In the genomic region with DNA sequence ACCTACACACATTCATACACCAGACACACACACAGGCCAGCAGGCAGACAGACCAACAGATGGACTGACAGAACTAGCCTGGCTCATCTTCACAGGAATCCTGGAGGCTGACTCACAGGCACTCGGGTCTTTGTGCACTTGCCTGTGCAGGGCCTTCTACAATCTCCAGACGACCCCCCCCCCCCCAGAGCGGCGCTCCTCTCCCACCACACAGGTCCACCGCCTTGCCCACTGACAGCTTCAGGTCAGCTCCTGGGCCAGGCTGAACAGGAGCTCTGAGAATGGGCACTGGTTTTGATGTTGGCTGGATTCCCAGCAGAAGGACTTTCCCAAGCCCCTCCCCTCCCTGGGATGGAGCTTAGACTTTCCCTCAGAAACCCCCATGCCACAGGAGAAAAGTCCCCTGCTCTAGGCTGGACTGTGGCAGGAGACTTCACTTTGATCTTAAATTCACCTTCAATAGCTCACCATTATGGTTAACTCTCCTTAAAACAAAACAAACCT, we compare ENCODE assay signal across 8 mouse cellular contexts. TPM values are rescaled to one million over a fixed set of nuclear protein-coding genes. Genes with fewer than 3 reads are reported as not detected.
DNase-seq lines count a peak whose midpoint lies in the region; ATAC-seq and TF ChIP-seq lines count a peak whose summit lies in the region.
"Had no signal": no experiment of that assay in that cellular context is flagged by ENCODE, and none has a peak within 500 bp of the region (broad histone marks: within the 10 kb centered on the region; RNA-seq: fewer than 3 reads in every experiment).

No protein-coding gene starts in this region.

- peak overlapping the region; percentile 24; the same call in 1 of the 2 replicates for H3K27ac ChIP-seq in kidney, embryonic 14.5 days (ENCODE audit: low read depth, low read length)
- peak overlapping the region; percentile 59 for H3K27ac ChIP-seq in ES-Bruce4 (ENCODE audit: insufficient read depth, low read length)
- H3K27ac ChIP-seq in bone marrow, adult 2 months (ENCODE audit: control insufficient read depth, insufficient read depth, low read depth, low read length, poor library complexity) = peak overlapping the region; percentile 78
- H3K27ac ChIP-seq: midbrain, embryonic 12.5 days had no signal

- peaks cover 22% of the 10 kb centered on the region for H3K36me3 ChIP-seq in kidney, embryonic 14.5 days (ENCODE audit: control insufficient read depth, insufficient read depth, low read length)
- peaks cover 12% of the 10 kb centered on the region for H3K36me3 ChIP-seq in ES-Bruce4 (ENCODE audit: control insufficient read depth, insufficient read depth, low read length, poor library complexity, severe bottlenecking)
- H3K36me3 ChIP-seq: midbrain, embryonic 12.5 days had no signal

- no peaks in the 10 kb centered on the region for H3K27me3 ChIP-seq in kidney, embryonic 14.5 days (ENCODE audit: control insufficient read depth, insufficient read depth, low read length)
- no peaks in the 10 kb centered on the region for H3K27me3 ChIP-seq in ES-Bruce4 (ENCODE audit: control insufficient read depth, insufficient read depth, low read length, poor library complexity, severe bottlenecking)

- DNase-seq in kidney, adult 11 months = no peak
- DNase-seq in layer of hippocampus, adult 9-11 months = peak; percentile 63
- DNase-seq in urinary bladder, postnatal 10 days (ENCODE audit: low spot score) = no peak
- DNase-seq in urinary bladder, postnatal 14 days (ENCODE audit: low spot score) = no peak

- ATAC-seq in kidney, embryonic 14.5 days (ENCODE audit: low FRiP score, low TSS enrichment) = no peak

- peaks cover 51% of the 10 kb centered on the region for H3K4me1 ChIP-seq in kidney, embryonic 14.5 days (ENCODE audit: control insufficient read depth, insufficient read depth, low read length)
- peaks cover 24% of the 10 kb centered on the region for H3K4me1 ChIP-seq in ES-Bruce4 (ENCODE audit: control insufficient read depth, insufficient read depth, low read length)
- peaks cover 14% of the 10 kb centered on the region for H3K4me1 ChIP-seq in bone marrow, adult 2 months (ENCODE audit: control insufficient read depth, insufficient read depth, low read length)

- WGBS in kidney, embryonic 14.5 days = 23% methylated on average over 4 of the region's 5 CpGs
- 7% methylated on average over 5 of the region's 5 CpGs for WGBS in bone marrow, adult 2 months

- no peak for TF ChIP-seq CTCF in ES-Bruce4 (IDR thresholded peaks at IDR 0.05; ENCODE audit: low read depth, low read length)
- TF ChIP-seq CTCF in bone marrow, adult 2 months (IDR thresholded peaks at IDR 0.05; ENCODE audit: control insufficient read depth, insufficient read depth, low read length) = no peak

- peak overlapping the region; percentile 4; the same call in 1 of the 2 replicates for H3K4me2 ChIP-seq in kidney, embryonic 14.5 days (replicated peaks; ENCODE audit: low read depth, low read length)
- H3K4me2 ChIP-seq: midbrain, embryonic 12.5 days had no signal

- no peak overlapping the region for H3K9ac ChIP-seq in kidney, embryonic 14.5 days (ENCODE audit: low read depth, low read length)
- no peak overlapping the region for H3K9ac ChIP-seq in ES-Bruce4 (ENCODE audit: low read depth, poor library complexity, severe bottlenecking)

- H3K4me3 ChIP-seq in kidney, embryonic 14.5 days (ENCODE audit: low read length) = no peak overlapping the region
- no peak overlapping the region for H3K4me3 ChIP-seq in ES-Bruce4 (ENCODE audit: low read depth, low read length)
- H3K4me3 ChIP-seq in bone marrow, adult 2 months (replicated peaks; ENCODE audit: control insufficient read depth, low read depth, low read length) = peak overlapping the region; percentile 66
- H3K4me3 ChIP-seq: midbrain, embryonic 12.5 days had no signal

- H3K9me3 ChIP-seq in kidney, embryonic 14.5 days (ENCODE audit: control insufficient read depth, low read length) = no peaks in the 10 kb centered on the region
- H3K9me3 ChIP-seq in ES-Bruce4 (replicated peaks; ENCODE audit: control insufficient read depth, insufficient read depth, low read length, poor library complexity, severe bottlenecking) = no peaks in the 10 kb centered on the region
- H3K9me3 ChIP-seq: midbrain, embryonic 12.5 days had no signal

- TF ChIP-seq EP300 in ES-Bruce4 (IDR thresholded peaks at IDR 0.05; ENCODE audit: insufficient read depth, low read depth, low read length) = no peak

- no peak for TF ChIP-seq POLR2A in ES-Bruce4 (IDR thresholded peaks at IDR 0.05; ENCODE audit: insufficient read depth, low read length)
- TF ChIP-seq POLR2A in bone marrow, adult 2 months (IDR thresholded peaks at IDR 0.05; ENCODE audit: borderline replicate concordance, control insufficient read depth, low read depth, low read length) = no peak

RNA-seq across cellular contexts. Expression of a gene that starts 6.8 kb away (rescaled TPM):
- 1.9 and 3.9 TPM in 2 replicates for polyA plus RNA-seq in kidney, embryonic 14.5 days (2014; fragmentation: Nextera tagmentation; extraction: Ambion mirVana)
- 28.4 and 39.7 TPM in 2 replicates for polyA plus RNA-seq in ES-Bruce4 (2011; ENCODE audit: insufficient read depth, insufficient read length, low read depth, missing spikeins)
- polyA plus RNA-seq in bone marrow, adult 2 months (2011; ENCODE audit: insufficient read depth, insufficient read length, low replicate concordance, missing spikeins) = 6.4 and 19.5 TPM in 2 replicates

RNA-seq across cellular contexts. Expression of a gene that starts 40.2 kb away (rescaled TPM):
- polyA plus RNA-seq in kidney, embryonic 14.5 days (2014; fragmentation: Nextera tagmentation; extraction: Ambion mirVana) = 0.06 and 0.19 TPM in 2 replicates
- 0.93 and 1.2 TPM in 2 replicates for polyA plus RNA-seq in ES-Bruce4 (2011; ENCODE audit: insufficient read depth, insufficient read length, low read depth, missing spikeins)
- polyA plus RNA-seq in bone marrow, adult 2 months (2011; ENCODE audit: insufficient read depth, insufficient read length, low replicate concordance, missing spikeins) = 1.5 and 5.0 TPM in 2 replicates

RNA-seq across cellular contexts. Expression of a gene that starts 40.2 kb away (rescaled TPM):
- 17.8 and 22.1 TPM in 2 replicates for polyA plus RNA-seq in kidney, embryonic 14.5 days (2014; fragmentation: Nextera tagmentation; extraction: Ambion mirVana)
- 7.2 and 9.2 TPM in 2 replicates for polyA plus RNA-seq in ES-Bruce4 (2011; ENCODE audit: insufficient read depth, insufficient read length, low read depth, missing spikeins)
- 2.7 and 4.6 TPM in 2 replicates for polyA plus RNA-seq in bone marrow, adult 2 months (2011; ENCODE audit: insufficient read depth, insufficient read length, low replicate concordance, missing spikeins)

RNA-seq across cellular contexts. Expression of a gene that starts 45.8 kb away (rescaled TPM):
- polyA plus RNA-seq in kidney, embryonic 14.5 days (2014; fragmentation: Nextera tagmentation; extraction: Ambion mirVana) = not detected in 2 replicates
- polyA plus RNA-seq in ES-Bruce4 (2011; ENCODE audit: insufficient read depth, insufficient read length, low read depth, missing spikeins) = not detected in 2 replicates
- polyA plus RNA-seq in bone marrow, adult 2 months (2011; ENCODE audit: insufficient read depth, insufficient read length, low replicate concordance, missing spikeins) = not detected in 2 replicates
- polyA plus RNA-seq: midbrain, embryonic 12.5 days had no signal

Comparison
In these comparisons a context has a peak if more than half of its experiments do, and no peak if none do; other contexts are left out.
1. H3K27ac ChIP-seq: peak in every context shown above with its lines; median percentile 78 in bone marrow, adult 2 months; 59 in ES-Bruce4; 24 in kidney, embryonic 14.5 days.